Mouse (Mus musculus): Measurements from ENCODE around the gene Qsox2. TPM values are rescaled to one million over a fixed set of nuclear protein-coding genes. Genes with fewer than 3 reads are reported as not detected.

Gene Qsox2
- 20.7 and 24.3 TPM in 2 replicates for polyA plus RNA-seq (2012; rRNA removed)

DNA sequence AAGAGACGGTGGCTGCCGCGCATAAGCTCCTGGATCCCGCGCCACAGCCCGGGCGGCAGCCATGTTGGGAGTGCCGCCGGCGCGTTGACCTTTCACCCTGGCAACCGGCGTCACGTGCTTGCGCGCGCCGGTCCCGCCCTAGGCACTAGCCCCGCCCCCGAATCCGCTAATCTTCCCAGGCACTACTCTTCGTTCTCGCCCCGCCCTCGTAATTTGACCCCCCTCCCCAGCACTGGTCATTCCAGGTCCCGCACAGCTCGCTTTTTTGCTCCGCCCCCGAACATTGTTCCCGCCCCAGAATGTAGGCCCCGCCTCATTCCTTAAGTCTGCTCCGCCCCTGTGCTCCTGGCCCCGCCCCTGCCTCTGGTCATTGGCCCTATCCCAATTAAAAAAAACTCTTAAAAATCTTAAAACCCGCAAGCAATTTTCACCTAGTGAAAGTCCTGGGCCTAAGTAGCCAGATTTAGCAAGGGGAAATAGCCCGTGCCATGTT is at the start of gene Qsox2:
Gene Qsox2, minus strand, starts transcription at position 236 of the 493 bp plus-strand sequence.
- TF ChIP-seq POLR2A (IDR thresholded peaks at IDR 0.05; ENCODE audit: borderline replicate concordance, insufficient read depth, low read length) = peak; percentile 77
- no peak for TF ChIP-seq CTCF (IDR thresholded peaks at IDR 0.05; ENCODE audit: borderline replicate concordance, insufficient read depth, low read depth, low read length)
- Histone ChIP-seq H3K4me3 (replicated peaks; ENCODE audit: insufficient read depth, low read depth, low read length) (peak within 1 kb of the TSS; percentile 92), H3K27ac (ENCODE audit: insufficient read depth, low read length) (peak within 1 kb of the TSS; percentile 30; the same call in 1 of the 2 replicates), H3K27me3 (ENCODE audit: control insufficient read depth, insufficient read depth, low read length) (no peaks in the 10 kb centered on the region), H3K4me1 (ENCODE audit: control insufficient read depth, insufficient read depth, low read length) (peaks cover 7% of the 10 kb centered on the region)
- WGBS = 3% methylated on average over 34 of the region's 36 CpGs
- DNase-seq = peak; percentile 87 to 88

DNA sequence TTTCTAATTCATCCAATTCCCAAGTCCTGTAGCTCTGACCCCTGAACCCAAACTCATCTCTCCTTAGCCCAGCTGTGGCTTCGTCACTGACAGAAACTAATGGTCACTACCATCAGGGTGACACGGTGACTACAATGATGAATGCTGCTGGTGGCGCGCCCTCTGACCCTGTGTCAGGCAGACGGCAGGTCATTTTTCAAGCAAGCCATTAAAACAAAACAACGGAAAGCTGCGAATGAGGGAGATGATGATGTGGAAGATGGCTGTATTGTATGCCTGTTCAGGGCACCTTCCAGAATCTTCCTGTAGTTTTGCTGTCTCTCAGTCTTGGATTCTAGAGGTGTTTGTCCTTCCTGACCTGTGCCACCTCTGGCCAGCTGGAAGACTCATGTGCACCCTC is 49.1 kb upstream of the Qsox2 start:
- DNase-seq = no peak
- no peak for TF ChIP-seq CTCF (IDR thresholded peaks at IDR 0.05; ENCODE audit: borderline replicate concordance, insufficient read depth, low read depth, low read length)
- TF ChIP-seq POLR2A (IDR thresholded peaks at IDR 0.05; ENCODE audit: borderline replicate concordance, insufficient read depth, low read length) = no peak
- no peak overlapping the region for H3K4me3 ChIP-seq (replicated peaks; ENCODE audit: insufficient read depth, low read depth, low read length)
- H3K27me3 ChIP-seq (ENCODE audit: control insufficient read depth, insufficient read depth, low read length) = no peaks in the 10 kb centered on the region
- peaks cover 5% of the 10 kb centered on the region for H3K4me1 ChIP-seq (ENCODE audit: control insufficient read depth, insufficient read depth, low read length)
- no peak overlapping the region for H3K27ac ChIP-seq (ENCODE audit: insufficient read depth, low read length)
- 91% methylated on average over 7 of the region's 7 CpGs for WGBS

DNA sequence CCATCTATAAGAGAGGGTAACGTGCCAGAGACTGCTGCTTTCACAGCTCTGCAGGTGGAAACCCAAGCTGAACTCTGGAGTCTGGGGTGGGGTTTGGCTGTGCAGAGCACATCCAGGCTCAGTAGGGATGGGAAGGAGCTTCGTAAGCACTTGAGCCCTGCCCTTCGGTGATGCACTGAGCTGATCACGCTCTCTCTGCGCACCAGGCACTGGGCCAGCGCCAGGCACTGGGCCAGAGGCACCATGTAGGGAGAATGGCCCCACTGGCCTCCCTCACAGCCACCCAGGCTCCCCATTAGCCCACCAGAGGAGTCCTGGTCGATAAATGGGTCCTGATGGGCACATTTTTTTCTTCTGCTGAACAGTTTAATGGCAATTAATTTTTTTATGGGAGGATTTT is 48.5 kb upstream of the Qsox2 start:
- no peaks in the 10 kb centered on the region for H3K27me3 ChIP-seq (ENCODE audit: control insufficient read depth, insufficient read depth, low read length)
- WGBS = 17% methylated on average over 7 of the region's 7 CpGs
- H3K27ac ChIP-seq (ENCODE audit: insufficient read depth, low read length) = no peak overlapping the region
- peak; percentile 50 to 53 for DNase-seq
- TF ChIP-seq CTCF (IDR thresholded peaks at IDR 0.05; ENCODE audit: borderline replicate concordance, insufficient read depth, low read depth, low read length) (no peak), POLR2A (IDR thresholded peaks at IDR 0.05; ENCODE audit: borderline replicate concordance, insufficient read depth, low read length) (no peak)
- H3K4me3 ChIP-seq (replicated peaks; ENCODE audit: insufficient read depth, low read depth, low read length) = no peak overlapping the region
- peaks cover 5% of the 10 kb centered on the region for H3K4me1 ChIP-seq (ENCODE audit: control insufficient read depth, insufficient read depth, low read length)

DNA sequence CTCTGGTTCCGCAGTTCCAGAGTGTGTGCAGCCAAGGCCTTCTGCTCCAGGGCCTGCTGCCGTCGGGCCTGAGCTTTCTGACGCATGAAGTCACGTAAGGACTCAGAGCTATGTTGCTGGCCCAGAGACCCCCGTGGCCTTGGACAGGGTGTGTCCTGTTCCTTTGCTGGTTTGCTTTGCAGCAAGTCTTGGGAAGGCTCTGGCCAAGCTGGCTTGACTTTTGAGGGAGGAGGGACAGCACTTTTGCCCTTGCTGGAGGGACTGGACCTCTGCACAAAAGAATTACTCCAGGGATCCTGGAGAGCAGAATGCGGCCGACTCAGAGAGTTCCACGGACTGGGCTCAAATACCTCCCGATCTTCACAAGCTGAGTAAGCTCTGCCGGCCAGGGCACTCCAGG is 43.3 kb upstream of the Qsox2 start:
- no peak overlapping the region for H3K27ac ChIP-seq (ENCODE audit: insufficient read depth, low read length)
- DNase-seq = no peak
- H3K4me3 ChIP-seq (replicated peaks; ENCODE audit: insufficient read depth, low read depth, low read length) = no peak overlapping the region
- H3K27me3 ChIP-seq (ENCODE audit: control insufficient read depth, insufficient read depth, low read length) = no peaks in the 10 kb centered on the region
- no peak for TF ChIP-seq POLR2A (IDR thresholded peaks at IDR 0.05; ENCODE audit: borderline replicate concordance, insufficient read depth, low read length)
- no peak for TF ChIP-seq CTCF (IDR thresholded peaks at IDR 0.05; ENCODE audit: borderline replicate concordance, insufficient read depth, low read depth, low read length)
- 61% methylated on average over 11 of the region's 11 CpGs for WGBS
- peaks cover 5% of the 10 kb centered on the region for H3K4me1 ChIP-seq (ENCODE audit: control insufficient read depth, insufficient read depth, low read length)

DNA sequence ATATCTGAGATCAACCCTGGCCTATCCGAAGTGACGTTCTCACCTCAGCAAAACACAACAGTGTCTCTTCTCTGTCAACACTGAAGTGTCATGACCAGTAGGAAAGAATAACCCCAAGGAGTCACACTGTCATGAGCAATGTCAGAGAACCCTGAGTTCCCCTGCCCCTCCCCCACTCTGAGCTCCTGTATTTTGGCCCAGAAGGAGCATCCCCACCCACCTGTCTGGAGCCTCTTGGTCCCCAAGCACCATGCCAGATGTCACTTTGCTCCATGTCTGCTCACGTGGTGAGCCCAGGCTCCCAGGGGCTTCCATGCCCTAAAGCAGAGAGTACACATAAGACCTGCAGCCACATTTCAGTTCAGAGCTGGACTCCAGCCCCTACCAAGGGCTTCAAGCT is 42.4 kb upstream of the Qsox2 start:
- Histone ChIP-seq H3K4me3 (replicated peaks; ENCODE audit: insufficient read depth, low read depth, low read length) (no peak overlapping the region), H3K4me1 (ENCODE audit: control insufficient read depth, insufficient read depth, low read length) (peaks cover 4% of the 10 kb centered on the region), H3K27me3 (ENCODE audit: control insufficient read depth, insufficient read depth, low read length) (no peaks in the 10 kb centered on the region), H3K27ac (ENCODE audit: insufficient read depth, low read length) (no peak overlapping the region)
- TF ChIP-seq CTCF (IDR thresholded peaks at IDR 0.05; ENCODE audit: borderline replicate concordance, insufficient read depth, low read depth, low read length) = no peak
- no peak for TF ChIP-seq POLR2A (IDR thresholded peaks at IDR 0.05; ENCODE audit: borderline replicate concordance, insufficient read depth, low read length)
- DNase-seq = no peak
- WGBS = 72% methylated on average over 3 of the region's 3 CpGs

DNA sequence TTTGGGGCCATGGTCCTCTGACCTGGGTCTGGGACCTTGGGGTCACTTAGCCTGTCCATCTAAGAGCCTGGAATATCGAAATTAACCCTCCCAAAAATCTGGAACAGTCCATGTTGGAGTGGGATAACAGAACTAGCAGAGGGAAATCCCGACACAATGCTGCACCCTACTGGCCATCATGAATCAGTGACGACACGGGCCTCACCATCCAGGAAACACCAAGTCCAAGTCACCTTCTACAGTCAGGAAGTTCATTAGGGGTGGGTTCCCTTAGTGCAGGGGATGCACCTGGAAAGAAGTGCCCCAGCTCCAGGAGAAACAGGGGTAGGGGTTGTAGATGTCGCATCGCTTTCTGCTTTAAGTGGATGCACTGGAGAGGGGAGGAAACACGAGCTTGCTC is 36.3 kb upstream of the Qsox2 start:
- no peak overlapping the region for H3K4me3 ChIP-seq (replicated peaks; ENCODE audit: insufficient read depth, low read depth, low read length)
- TF ChIP-seq CTCF (IDR thresholded peaks at IDR 0.05; ENCODE audit: borderline replicate concordance, insufficient read depth, low read depth, low read length) (peak; percentile 95), POLR2A (IDR thresholded peaks at IDR 0.05; ENCODE audit: borderline replicate concordance, insufficient read depth, low read length) (no peak)
- peak; percentile 66 to 69 for DNase-seq

DNA sequence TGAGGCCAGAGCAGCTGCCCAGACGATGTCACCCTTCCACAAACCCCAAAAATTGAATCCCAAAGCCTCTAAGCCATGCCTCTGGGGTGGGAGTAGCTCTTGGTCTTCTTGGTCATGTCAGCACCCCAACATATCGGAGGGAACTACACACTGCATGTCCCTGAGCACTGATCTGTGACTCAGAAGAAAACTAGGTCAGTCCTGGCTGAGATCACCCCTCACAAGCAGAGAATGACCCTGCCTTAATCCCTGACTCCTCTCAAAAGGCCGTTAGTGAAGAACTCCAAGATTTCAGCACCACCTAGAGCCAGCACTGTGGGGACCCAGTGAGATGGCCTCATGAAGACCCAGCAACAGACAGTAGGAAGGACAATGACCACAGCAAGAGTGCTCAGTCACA is 30.9 kb upstream of the Qsox2 start:
- TF ChIP-seq CTCF (IDR thresholded peaks at IDR 0.05; ENCODE audit: borderline replicate concordance, insufficient read depth, low read depth, low read length) (no peak), POLR2A (IDR thresholded peaks at IDR 0.05; ENCODE audit: borderline replicate concordance, insufficient read depth, low read length) (no peak)
- Histone ChIP-seq H3K4me3 (replicated peaks; ENCODE audit: insufficient read depth, low read depth, low read length) (no peak overlapping the region), H3K4me1 (ENCODE audit: control insufficient read depth, insufficient read depth, low read length) (peaks cover 14% of the 10 kb centered on the region), H3K27me3 (ENCODE audit: control insufficient read depth, insufficient read depth, low read length) (no peaks in the 10 kb centered on the region), H3K27ac (ENCODE audit: insufficient read depth, low read length) (no peak overlapping the region)
- no peak for DNase-seq
- 59% methylated on average over 3 of the region's 3 CpGs for WGBS

More for the DNA sequence above, 36.3 kb upstream of the Qsox2 start:
- 25% methylated on average over 7 of the region's 7 CpGs for WGBS
- H3K27ac ChIP-seq (ENCODE audit: insufficient read depth, low read length) = no peak overlapping the region
- no peaks in the 10 kb centered on the region for H3K27me3 ChIP-seq (ENCODE audit: control insufficient read depth, insufficient read depth, low read length)
- peaks cover 14% of the 10 kb centered on the region for H3K4me1 ChIP-seq (ENCODE audit: control insufficient read depth, insufficient read depth, low read length)

DNA sequence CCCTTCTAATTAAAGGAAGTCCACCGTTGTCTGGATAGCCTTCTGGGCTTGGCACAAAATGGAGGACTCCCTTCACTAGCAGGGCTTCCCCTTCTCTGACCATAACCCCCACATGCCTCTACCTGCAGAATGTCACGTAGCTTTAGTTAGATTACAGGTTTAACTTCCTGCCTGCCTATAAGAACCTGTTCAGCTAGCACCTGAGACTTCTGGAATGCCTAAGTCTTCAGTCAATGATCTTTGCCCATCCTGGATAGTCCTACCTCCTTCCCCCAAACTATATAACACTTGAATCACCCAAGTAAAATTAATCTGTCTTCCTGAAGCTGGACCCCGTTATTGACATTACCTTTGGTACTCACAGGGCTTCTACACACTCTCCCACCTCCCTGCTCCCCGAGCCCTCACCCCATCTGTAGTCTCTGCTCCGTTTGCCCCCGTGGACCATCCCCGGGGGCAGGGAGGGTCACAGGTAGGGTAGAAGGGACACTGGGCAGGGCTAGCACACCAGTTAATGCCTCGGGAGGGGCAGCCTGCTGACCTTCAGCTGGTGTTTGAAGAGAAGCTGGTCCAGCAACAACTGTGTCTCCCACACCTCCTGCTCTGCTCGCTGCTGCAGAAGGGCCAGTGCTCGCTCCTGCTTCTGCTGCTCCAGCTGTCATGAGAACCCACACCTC is 28.9 kb upstream of the Qsox2 start:
- Histone ChIP-seq H3K27ac (ENCODE audit: insufficient read depth, low read length) (no peak overlapping the region), H3K4me1 (ENCODE audit: control insufficient read depth, insufficient read depth, low read length) (no peaks in the 10 kb centered on the region), H3K4me3 (replicated peaks; ENCODE audit: insufficient read depth, low read depth, low read length) (no peak overlapping the region), H3K27me3 (ENCODE audit: control insufficient read depth, insufficient read depth, low read length) (no peaks in the 10 kb centered on the region)
- no peak for TF ChIP-seq POLR2A (IDR thresholded peaks at IDR 0.05; ENCODE audit: borderline replicate concordance, insufficient read depth, low read length)
- TF ChIP-seq CTCF (IDR thresholded peaks at IDR 0.05; ENCODE audit: borderline replicate concordance, insufficient read depth, low read depth, low read length) = no peak
- DNase-seq = no peak
- 84% methylated on average over 10 of the region's 10 CpGs for WGBS

All from cerebellum, adult 2 months (tissue).